Mouse (Mus musculus) kidney, adult 2 months (tissue): ENCODE measurements at regions not wholly inside any gene's neighbourhood (a gene's known extent, or its start where the extent isn't known, plus 50 kb on each side); places are given as distances from the start of the nearest gene placed in this dataset.

Experiments used
- DNase-seq: peaks from one replicate; pipeline ENCODE4 v3.0.0; 2021
- H3K27ac ChIP-seq: fragments of 200-500 bp; 2 replicates; pipeline ENCODE4 v1.5.1; 2012; ENCODE audit warnings: low read depth, low read length, control low read depth, inconsistent platforms; ENCODE audit not compliant: insufficient read depth
- H3K27me3 ChIP-seq: fragments of 200-500 bp; replicated peaks from 2 replicates; pipeline ENCODE4 v1.6.1; 2012; ENCODE audit warnings: mild to moderate bottlenecking, moderate library complexity, low read length, inconsistent platforms; ENCODE audit not compliant: control insufficient read depth, insufficient read depth
- H3K36me3 ChIP-seq: fragments of 200-500 bp; 2 replicates; pipeline ENCODE4 v1.6.1; 2012; ENCODE audit warnings: mild to moderate bottlenecking, moderate library complexity, low read length, inconsistent platforms; ENCODE audit not compliant: control insufficient read depth, insufficient read depth
- H3K4me1 ChIP-seq: fragments of 200-500 bp; 2 replicates; pipeline ENCODE4 v1.6.1; 2011; ENCODE audit warnings: low read length; ENCODE audit not compliant: control insufficient read depth, insufficient read depth
- H3K4me3 ChIP-seq: fragments of 200-500 bp; 2 replicates; pipeline ENCODE4 v1.5.1; 2011; ENCODE audit warnings: mild to moderate bottlenecking, low read depth, low read length, control low read depth; ENCODE audit not compliant: insufficient read depth
- CTCF ChIP-seq: fragments of 200-500 bp; conservative IDR thresholded peaks from 2 replicates; pipeline ENCODE4 v1.5.1; 2011; ENCODE audit warnings: low read depth, mild to moderate bottlenecking, control low read depth, low read length, moderate library complexity, mixed read lengths; ENCODE audit not compliant: insufficient read depth, insufficient read length
- POLR2A ChIP-seq: fragments of 200-500 bp; IDR thresholded peaks from one replicate; pipeline ENCODE4 v1.6.1; 2011; ENCODE audit warnings: low read depth, low read length, control low read depth
- WGBS: fragments of 180-500 bp; shearing (Covaris S2); methylation state at CpG from one replicate; pipeline ENCODE4 v1.1.7; 2018; 5-methylcytosine and 5-hydroxymethylcytosine counted together

GRCm38 (mm10) chr5:126721300-126721699 lies 520.3 kb upstream of the Tmem132c start:
- Histone ChIP-seq H3K4me3 (no peak overlapping the region), H3K27me3 (no peaks in the 10 kb centered on the region), H3K36me3 (no peaks in the 10 kb centered on the region), H3K27ac (no peak overlapping the region), H3K4me1 (no peaks in the 10 kb centered on the region)
- no peak for DNase-seq
- TF ChIP-seq POLR2A (no peak), CTCF (no peak)
- 77% methylated on average over 2 of the region's 2 CpGs for WGBS

- H3K4me1 ChIP-seq: no peaks in the 10 kb centered on the region
- no peak overlapping the region for H3K4me3 ChIP-seq
- H3K27me3 ChIP-seq: no peaks in the 10 kb centered on the region
- H3K36me3 ChIP-seq: no peaks in the 10 kb centered on the region
- TF ChIP-seq CTCF (no peak), POLR2A (no peak)
- no peak overlapping the region for H3K27ac ChIP-seq
- 31% methylated on average over 10 of the region's 10 CpGs for WGBS
- no peak for DNase-seq
Measured at GRCm38 (mm10) chr5:126723304-126724295, 518.0 kb upstream of the Tmem132c start.

- no peak overlapping the region for H3K4me3 ChIP-seq
- TF ChIP-seq POLR2A (no peak), CTCF (no peak)
- no peaks in the 10 kb centered on the region for H3K36me3 ChIP-seq
- no peak overlapping the region for H3K27ac ChIP-seq
- WGBS: 39% methylated on average over 9 of the region's 9 CpGs
- DNase-seq: no peak
- H3K4me1 ChIP-seq: no peaks in the 10 kb centered on the region
- no peaks in the 10 kb centered on the region for H3K27me3 ChIP-seq
Measured at GRCm38 (mm10) chr5:126724329-126724728, 517.3 kb upstream of the Tmem132c start.

- 3% methylated on average over 11 of the region's 15 CpGs for WGBS
- H3K4me1 ChIP-seq: no peaks in the 10 kb centered on the region
- H3K4me3 ChIP-seq: no peak overlapping the region
- H3K36me3 ChIP-seq: no peaks in the 10 kb centered on the region
- DNase-seq: peak; percentile 50
- H3K27me3 ChIP-seq: no peaks in the 10 kb centered on the region; the same call in 1 of the 2 replicates
- H3K27ac ChIP-seq: no peak overlapping the region
- TF ChIP-seq POLR2A (no peak), CTCF (peak; percentile 61)
Measured at GRCm38 (mm10) chr5:126733470-126733869, 508.1 kb upstream of the Tmem132c start.

GRCm38 (mm10) chr5:126735733-126736132 lies 505.9 kb upstream of the Tmem132c start:
- TF ChIP-seq POLR2A: no peak
- no peak for TF ChIP-seq CTCF
- no peaks in the 10 kb centered on the region for H3K4me1 ChIP-seq

GRCm38 (mm10) chr5:126737681-126738080 lies 503.9 kb upstream of the Tmem132c start:
- Histone ChIP-seq H3K27me3 (no peaks in the 10 kb centered on the region), H3K36me3 (no peaks in the 10 kb centered on the region), H3K4me1 (no peaks in the 10 kb centered on the region), H3K4me3 (no peak overlapping the region), H3K27ac (no peak overlapping the region)
- WGBS: 77% methylated on average over 4 of the region's 4 CpGs
- no peak for DNase-seq
- TF ChIP-seq CTCF (no peak), POLR2A (no peak)

More at GRCm38 (mm10) chr5:126735733-126736132, 505.9 kb upstream of the Tmem132c start:
- H3K27me3 ChIP-seq: no peaks in the 10 kb centered on the region; the same call in 1 of the 2 replicates
- DNase-seq: no peak
- H3K4me3 ChIP-seq: no peak overlapping the region
- no peak overlapping the region for H3K27ac ChIP-seq
- no peaks in the 10 kb centered on the region for H3K36me3 ChIP-seq

GRCm38 (mm10) chr5:126740861-126741410 lies 500.7 kb upstream of the Tmem132c start:
- DNase-seq: no peak
- no peak overlapping the region for H3K4me3 ChIP-seq
- 24% methylated on average over 10 of the region's 10 CpGs for WGBS

More at GRCm38 (mm10) chr5:126740861-126741410, 500.7 kb upstream of the Tmem132c start:
- Histone ChIP-seq H3K27ac (no peak overlapping the region), H3K27me3 (no peaks in the 10 kb centered on the region), H3K36me3 (no peaks in the 10 kb centered on the region), H3K4me1 (no peaks in the 10 kb centered on the region)
- TF ChIP-seq POLR2A (no peak), CTCF (no peak)
